Mouse (Mus musculus) lung, embryonic 15.5 days (tissue): ENCODE data around the gene Ces4a. TPM values are rescaled to one million over a fixed set of nuclear protein-coding genes. Genes with fewer than 3 reads are reported as not detected.
"Not testable (repeated sequence)": the region's sequence is repeated elsewhere in the genome, so short reads cannot be mapped to it uniquely, and the experiment has no call there.

ENCODE experiments used
- ATAC-seq: fragments of 200-750 bp; cut with Nextera tagmentation; 2 replicates; pipeline ENCODE4 v1.8.0; 2017; ENCODE audit warnings: moderate number of reproducible peaks, borderline replicate concordance; ENCODE audit not compliant: low FRiP score, low TSS enrichment; ENCODE audit errors: extremely low read depth
- H3K27ac ChIP-seq: fragments of 300-500 bp; sonication (generic); 2 replicates; pipeline ENCODE4 v1.5.1; 2015; ENCODE audit warnings: moderate library complexity, mild to moderate bottlenecking, inconsistent platforms
- H3K27me3 ChIP-seq: fragments of 300-500 bp; sonication (generic); 2 replicates; pipeline ENCODE4 v1.6.1; 2015; ENCODE audit warnings: inconsistent platforms
- H3K36me3 ChIP-seq: fragments of 300-500 bp; sonication (generic); 2 replicates; pipeline ENCODE4 v1.6.1; 2015; ENCODE audit warnings: inconsistent platforms
- H3K4me1 ChIP-seq: fragments of 300-500 bp; sonication (generic); 2 replicates; pipeline ENCODE4 v1.6.1; 2015; ENCODE audit warnings: inconsistent platforms
- H3K4me2 ChIP-seq: fragments of 300-500 bp; sonication (generic); 2 replicates; pipeline ENCODE4 v1.6.1; 2015; ENCODE audit warnings: inconsistent platforms, mild to moderate bottlenecking, moderate library complexity
- H3K4me3 ChIP-seq: fragments of 300-500 bp; sonication (generic); 2 replicates; pipeline ENCODE4 v1.5.1; 2015; ENCODE audit warnings: mild to moderate bottlenecking, inconsistent platforms
- H3K9ac ChIP-seq: fragments of 300-500 bp; sonication (generic); 2 replicates; pipeline ENCODE4 v1.6.1; 2015; ENCODE audit warnings: inconsistent platforms
- H3K9me3 ChIP-seq: fragments of 300-500 bp; sonication (generic); 2 replicates; pipeline ENCODE4 v1.6.1; 2016; ENCODE audit warnings: inconsistent platforms
- WGBS: fragments of 180-500 bp; shearing (Covaris S2); methylation state at CpG from one replicate; pipeline ENCODE4 v1.1.7; 2015; 5-methylcytosine and 5-hydroxymethylcytosine counted together
- polyA plus RNA-seq: library from polyadenylated mRNA; unstranded; fragments of >200 nt; fragmentation: Nextera tagmentation; extraction: Ambion mirVana; gene quantifications from 2 replicates; pipeline ENCODE4 v1.2.1, GENCODE M21; 2015

Ces4a gene
- polyA plus RNA-seq, 1 experiment from 2014 or later: not detected

DNA sequence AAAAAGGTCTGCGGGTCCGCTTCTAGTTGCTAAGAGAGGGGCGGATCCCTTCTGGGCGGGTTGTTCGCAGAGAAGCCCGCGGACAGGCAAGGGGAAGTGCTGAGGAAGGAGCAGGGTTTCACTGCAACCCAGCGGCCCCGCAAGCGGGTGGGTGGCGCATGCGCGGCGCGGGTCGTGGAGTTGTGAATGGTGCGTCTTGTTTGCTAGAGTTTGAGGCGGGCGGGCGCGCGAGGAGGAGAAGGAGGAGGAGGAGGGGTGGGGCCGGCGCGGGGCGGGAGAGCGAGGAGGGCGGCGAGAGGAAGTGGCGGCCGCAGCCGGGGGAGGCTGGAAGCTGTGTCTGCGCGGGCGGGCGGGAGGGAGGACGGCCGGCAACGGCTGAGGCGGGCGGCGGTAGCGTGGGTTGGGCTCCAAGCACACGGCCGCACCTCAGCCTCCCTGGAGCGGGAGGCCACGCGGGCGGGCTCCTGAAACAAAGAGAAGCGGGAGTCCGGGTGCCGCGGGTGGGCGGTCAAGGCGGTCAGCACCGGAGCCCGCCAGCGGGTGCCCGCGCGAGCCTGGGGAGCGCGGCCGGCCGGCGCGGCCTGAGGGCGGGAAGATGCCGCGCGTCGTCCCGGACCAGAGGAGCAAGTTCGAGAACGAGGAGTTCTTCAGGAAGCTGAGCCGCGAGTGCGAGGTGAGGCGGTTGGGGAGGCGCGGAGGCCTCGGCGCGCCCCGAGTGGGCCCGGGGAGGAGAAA is 38.9 kb downstream of the Ces4a start, which contains the start of gene Cbfb:
Gene Cbfb, plus strand, starts transcription at position 294 of the 735 bp plus-strand sequence.
- Histone ChIP-seq H3K4me1 (peaks cover 23% of the 10 kb centered on the region), H3K9me3 (no peaks in the 10 kb centered on the region), H3K4me3 (peak within 1 kb of the TSS; percentile 83), H3K27me3 (no peaks in the 10 kb centered on the region), H3K4me2 (peak within 1 kb of the TSS; percentile 63), H3K27ac (peak within 1 kb of the TSS; percentile 99), H3K9ac (peak within 1 kb of the TSS; percentile 95), H3K36me3 (0 out of 2 replicates have a peak, but pooled peaks cover 4% of the 10 kb centered on the region)
- WGBS: 0% methylated on average over 80 of the region's 86 CpGs
- ATAC-seq: peak; percentile 94

DNA sequence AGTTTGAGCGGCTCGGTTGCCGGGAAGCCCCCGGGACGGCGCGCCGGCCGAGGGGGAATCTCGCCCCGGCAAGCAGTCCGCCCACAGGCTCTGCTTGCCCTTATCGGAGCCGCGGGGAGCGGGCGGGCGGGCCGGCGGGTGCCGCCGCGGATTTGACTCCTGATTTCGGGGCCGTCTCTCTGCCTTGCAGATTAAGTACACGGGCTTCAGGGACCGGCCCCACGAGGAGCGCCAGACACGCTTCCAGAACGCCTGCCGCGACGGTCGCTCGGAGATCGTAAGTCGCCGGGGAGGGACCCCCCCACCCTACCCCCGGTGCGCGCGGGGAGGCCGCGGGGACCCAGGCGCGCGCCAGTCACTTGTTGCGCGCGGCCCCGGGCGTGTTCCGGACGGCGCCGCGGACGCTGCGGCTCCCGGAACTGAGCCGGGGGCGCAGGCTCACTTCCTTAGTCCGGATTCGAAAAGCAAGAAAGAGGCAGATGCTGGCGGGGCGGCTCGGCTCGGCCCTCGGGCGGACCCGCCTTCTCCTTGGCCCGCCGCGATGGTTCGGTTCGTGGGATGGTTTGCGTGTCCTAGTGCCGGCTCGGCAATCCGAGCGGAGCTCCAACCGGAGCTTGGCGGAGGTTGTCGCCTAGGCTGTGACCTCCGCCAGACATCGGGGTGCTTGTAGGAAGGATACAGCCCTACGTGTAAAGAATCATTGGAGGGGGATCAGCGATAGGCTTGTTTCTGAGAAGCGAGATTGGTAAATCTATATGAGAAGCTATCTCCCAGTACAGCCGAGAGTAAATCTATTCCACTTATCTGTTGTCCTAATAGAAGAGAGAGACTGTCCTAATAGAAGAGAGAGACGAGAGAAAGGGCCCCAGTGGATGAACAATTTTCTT is 39.8 kb downstream of the Ces4a start:
- Histone ChIP-seq H3K36me3 (peaks cover 9% of the 10 kb centered on the region; the same call in 1 of the 2 replicates), H3K9ac (peak overlapping the region; percentile 95), H3K27ac (peak overlapping the region; percentile 99), H3K4me2 (peak overlapping the region; percentile 63), H3K4me3 (peak overlapping the region; percentile 83), H3K9me3 (no peaks in the 10 kb centered on the region), H3K4me1 (peaks cover 23% of the 10 kb centered on the region), H3K27me3 (no peaks in the 10 kb centered on the region)
- under 1% methylated on average over 92 of the region's 92 CpGs for WGBS
- peak; percentile 23; the same call in 1 of the 2 replicates for ATAC-seq

DNA sequence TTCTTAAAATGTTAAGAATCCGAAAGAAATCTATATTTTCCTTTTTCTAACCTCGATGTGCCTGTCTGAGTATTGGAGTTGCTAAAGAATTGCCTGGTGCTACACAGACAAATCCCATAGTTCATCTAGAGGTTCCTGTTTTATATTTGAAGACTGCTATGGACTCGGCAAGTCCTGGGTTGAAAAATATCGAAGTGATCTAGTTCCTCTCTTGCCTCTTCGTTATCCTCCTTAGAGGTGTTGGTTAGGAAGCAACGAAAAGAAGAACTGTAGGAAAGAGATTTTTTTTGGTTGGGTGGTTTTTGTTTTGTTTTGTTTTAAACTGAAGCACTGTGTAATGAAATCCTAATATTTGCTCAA is 40.4 kb downstream of the Ces4a start:
- H3K9me3 ChIP-seq: no peaks in the 10 kb centered on the region
- peak overlapping the region; percentile 99; the same call in 1 of the 2 replicates for H3K27ac ChIP-seq
- H3K4me2 ChIP-seq: peak overlapping the region; percentile 63
- H3K36me3 ChIP-seq: peaks cover 15% of the 10 kb centered on the region
- H3K4me3 ChIP-seq: peak overlapping the region; percentile 83
- H3K4me1 ChIP-seq: peaks cover 23% of the 10 kb centered on the region
- no peaks in the 10 kb centered on the region for H3K27me3 ChIP-seq
- 14% methylated on average over 6 of the region's 6 CpGs for WGBS
- no peak for ATAC-seq
- peak overlapping the region; percentile 95 for H3K9ac ChIP-seq

DNA sequence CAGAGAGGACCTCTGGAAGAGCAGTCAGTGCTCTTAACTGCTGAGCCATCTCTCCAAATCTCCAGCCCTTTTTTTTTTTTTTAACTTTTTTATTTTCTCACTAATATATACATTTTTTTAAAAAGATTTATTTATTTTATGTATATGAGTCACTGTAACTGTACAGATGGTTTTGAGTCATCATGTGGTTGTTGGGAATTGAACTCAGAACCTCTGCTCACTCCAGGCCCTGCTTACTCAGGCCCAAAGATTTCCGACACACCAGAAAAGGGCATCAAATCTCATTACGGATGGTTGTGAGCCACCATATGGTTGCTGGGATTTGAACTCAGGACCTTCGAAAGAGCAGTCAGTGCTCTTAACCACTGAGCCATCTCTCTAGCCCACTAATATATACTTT is 43.7 kb downstream of the Ces4a start:
- 95% methylated on average over 3 of the region's 3 CpGs for WGBS
- H3K4me3 ChIP-seq, H3K27me3 ChIP-seq, H3K9ac ChIP-seq, H3K9me3 ChIP-seq, H3K4me2 ChIP-seq, H3K27ac ChIP-seq, ATAC-seq: not testable (repeated sequence)
- peaks cover 21% of the 10 kb centered on the region for H3K36me3 ChIP-seq
- H3K4me1 ChIP-seq: peaks cover 15% of the 10 kb centered on the region

DNA sequence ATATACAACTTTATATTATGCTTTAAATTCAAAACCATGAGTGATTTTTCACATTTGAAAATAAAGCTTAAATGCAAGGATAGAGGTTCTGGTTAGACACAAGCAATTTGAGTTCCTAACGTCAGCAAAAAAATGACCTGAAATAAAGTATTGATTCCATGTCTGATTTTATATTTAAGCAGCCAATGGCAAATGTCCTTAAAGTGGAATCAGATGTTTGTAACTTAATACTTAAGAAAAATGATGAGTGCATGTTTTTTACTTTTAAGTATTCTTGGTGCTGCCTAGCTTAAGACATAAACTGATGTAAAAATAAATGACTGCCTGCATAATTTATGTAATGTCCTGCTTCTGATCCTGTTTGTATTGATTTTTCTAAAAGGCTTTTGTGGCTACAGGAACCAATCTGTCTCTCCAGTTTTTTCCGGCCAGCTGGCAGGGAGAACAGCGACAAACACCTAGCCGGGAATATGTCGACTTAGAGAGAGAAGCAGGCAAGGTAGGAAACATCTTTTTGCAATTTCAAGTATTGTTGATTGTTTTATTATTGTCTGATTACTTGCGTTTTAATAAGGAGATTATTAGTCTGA is 46.7 kb downstream of the Ces4a start:
- H3K4me2 ChIP-seq: no peak overlapping the region
- no peaks in the 10 kb centered on the region for H3K27me3 ChIP-seq
- 83% methylated on average over 6 of the region's 6 CpGs for WGBS
- no peak overlapping the region for H3K27ac ChIP-seq
- H3K9me3 ChIP-seq: no peaks in the 10 kb centered on the region
- peaks cover 5% of the 10 kb centered on the region for H3K4me1 ChIP-seq
- no peak overlapping the region for H3K4me3 ChIP-seq
- ATAC-seq: no peak
- no peak overlapping the region for H3K9ac ChIP-seq
- H3K36me3 ChIP-seq: peaks cover 31% of the 10 kb centered on the region

DNA sequence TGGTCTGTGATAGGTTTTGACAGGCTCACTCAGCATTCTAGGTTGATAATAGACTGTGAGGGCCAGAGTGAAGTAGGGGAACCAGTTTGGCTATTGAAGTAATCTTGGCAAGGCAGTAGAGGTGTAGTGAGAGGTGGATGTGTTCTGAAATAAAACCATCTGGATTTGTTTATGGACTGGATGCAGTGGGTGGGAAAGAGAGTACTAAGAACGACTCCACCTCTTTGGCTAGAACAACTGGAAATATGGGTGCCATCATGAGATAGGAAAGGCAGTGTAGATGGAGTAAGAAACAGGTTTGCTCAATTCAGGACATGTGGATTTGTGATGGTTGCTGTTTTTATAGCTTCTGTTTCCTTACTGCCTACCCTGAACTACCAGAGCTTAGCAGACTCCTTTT is 50.6 kb downstream of the Ces4a start:
- no peak for ATAC-seq
- Histone ChIP-seq H3K4me1 (no peaks in the 10 kb centered on the region), H3K4me3 (no peak overlapping the region), H3K9ac (no peak overlapping the region), H3K9me3 (no peaks in the 10 kb centered on the region), H3K36me3 (peaks cover 23% of the 10 kb centered on the region), H3K27ac (no peak overlapping the region), H3K27me3 (no peaks in the 10 kb centered on the region), H3K4me2 (no peak overlapping the region)
- 59% methylated on average over 1 of the region's 1 CpGs for WGBS

DNA sequence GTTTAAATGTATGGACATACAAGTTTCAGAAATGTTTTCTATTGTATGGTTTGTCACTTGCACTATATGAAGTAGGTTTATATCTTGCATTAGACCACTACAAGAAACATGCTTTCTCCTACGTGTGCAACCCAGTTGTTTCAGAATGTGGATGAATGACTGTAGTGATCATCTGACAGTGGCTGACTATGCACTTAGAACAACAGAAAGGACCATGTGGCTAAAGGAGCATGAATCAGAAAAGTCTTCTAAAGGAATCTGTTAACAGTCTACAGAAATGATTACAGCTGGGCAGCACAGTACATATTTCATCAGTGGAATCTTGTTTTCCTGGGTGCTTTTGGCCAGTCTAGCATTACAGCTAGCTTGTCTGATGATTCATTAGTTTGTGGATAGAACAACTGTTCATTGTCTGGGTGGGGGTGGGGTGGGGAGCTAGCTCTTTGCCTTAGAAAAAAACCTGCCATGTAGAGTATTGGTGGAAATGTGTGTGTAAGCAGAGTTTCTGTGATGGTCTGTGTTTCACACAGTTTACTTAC is 54.9 kb downstream of the Ces4a start:
- no peak overlapping the region for H3K4me2 ChIP-seq
- ATAC-seq: no peak
- no peaks in the 10 kb centered on the region for H3K4me1 ChIP-seq
- no peak overlapping the region for H3K4me3 ChIP-seq
- H3K27ac ChIP-seq: no peak overlapping the region
- no peaks in the 10 kb centered on the region for H3K27me3 ChIP-seq
- H3K9ac ChIP-seq: no peak overlapping the region
- WGBS: 38% methylated on average over 1 of the region's 1 CpGs
- H3K9me3 ChIP-seq: no peaks in the 10 kb centered on the region
- H3K36me3 ChIP-seq: peaks cover 15% of the 10 kb centered on the region

DNA sequence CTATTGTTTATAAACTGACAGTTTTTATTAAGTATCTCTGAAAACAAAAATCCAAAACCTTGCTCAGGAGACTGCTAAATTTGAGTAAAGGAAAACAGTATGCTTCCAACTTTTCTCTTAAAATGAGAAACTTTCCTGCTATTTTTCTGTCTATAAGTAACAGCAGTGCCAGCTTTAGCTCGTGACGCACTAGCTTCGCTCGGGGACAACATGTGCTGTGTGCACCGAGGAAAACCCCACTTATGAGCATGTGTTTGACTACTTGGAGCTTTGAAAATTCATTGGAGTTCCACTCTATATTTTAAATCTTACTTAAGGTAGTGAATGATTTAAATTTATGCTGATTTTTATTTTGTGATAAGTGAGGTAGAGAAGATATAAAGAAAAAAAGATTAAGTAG is 60.6 kb downstream of the Ces4a start:
- peaks cover 36% of the 10 kb centered on the region for H3K36me3 ChIP-seq
- no peaks in the 10 kb centered on the region for H3K9me3 ChIP-seq
- 94% methylated on average over 5 of the region's 5 CpGs for WGBS
- no peak overlapping the region for H3K4me2 ChIP-seq
- H3K9ac ChIP-seq: no peak overlapping the region
- H3K27me3 ChIP-seq: no peaks in the 10 kb centered on the region
- H3K27ac ChIP-seq: no peak overlapping the region
- no peak for ATAC-seq
- no peaks in the 10 kb centered on the region for H3K4me1 ChIP-seq
- H3K4me3 ChIP-seq: no peak overlapping the region

Other genes with a start within 250 kb of the Ces4a start
- gene Ces2e, start 205.5 kb upstream of the Ces4a start, polyA plus RNA-seq: 0.15 TPM in 1 of 2 replicates, not detected in the other
- not detected in 2 replicates for gene Ces2f, start 184.4 kb upstream of the Ces4a start, polyA plus RNA-seq
- 0.94 and 1.7 TPM in 2 replicates for gene Ces2g, start 170.1 kb upstream of the Ces4a start, polyA plus RNA-seq
- gene Ces2h, start 130.9 kb upstream of the Ces4a start, polyA plus RNA-seq: not detected in 2 replicates
- gene Ces3a, start 83.2 kb upstream of the Ces4a start, polyA plus RNA-seq: not detected in 2 replicates
- not detected in 2 replicates for gene Ces3b, start 48.0 kb upstream of the Ces4a start, polyA plus RNA-seq
- 62.9 and 63.3 TPM in 2 replicates for gene Cbfb, start 38.9 kb downstream of the Ces4a start, polyA plus RNA-seq
- 38.2 and 38.8 TPM in 2 replicates for gene D230025D16Rik, start 93.3 kb downstream of the Ces4a start, polyA plus RNA-seq
- 23.4 and 26.0 TPM in 2 replicates for gene B3gnt9, start 123.4 kb downstream of the Ces4a start, polyA plus RNA-seq
- gene Tradd, start 132.8 kb downstream of the Ces4a start, polyA plus RNA-seq: 29.8 and 33.6 TPM in 2 replicates
- 4.8 and 4.9 TPM in 2 replicates for gene Fbxl8, start 132.8 kb downstream of the Ces4a start, polyA plus RNA-seq
- gene Hsf4, start 138.0 kb downstream of the Ces4a start, polyA plus RNA-seq: 0.61 and 0.69 TPM in 2 replicates
- gene Nol3, start 144.3 kb downstream of the Ces4a start, polyA plus RNA-seq: 1.5 and 1.7 TPM in 2 replicates
- 9.7 and 10.0 TPM in 2 replicates for gene 4931428F04Rik, start 158.1 kb downstream of the Ces4a start, polyA plus RNA-seq
- 30.3 and 32.9 TPM in 2 replicates for gene Exoc3l, start 164.3 kb downstream of the Ces4a start, polyA plus RNA-seq
- 76.4 and 77.3 TPM in 2 replicates for gene E2f4, start 165.9 kb downstream of the Ces4a start, polyA plus RNA-seq
- gene Elmo3, start 173.8 kb downstream of the Ces4a start, polyA plus RNA-seq: 10.1 and 12.1 TPM in 2 replicates
- gene Lrrc29, start 194.5 kb downstream of the Ces4a start, polyA plus RNA-seq: 1.6 and 2.8 TPM in 2 replicates
- 110 and 116 TPM in 2 replicates for gene Tmem208, start 194.6 kb downstream of the Ces4a start, polyA plus RNA-seq
- gene Fhod1, start 216.2 kb downstream of the Ces4a start, polyA plus RNA-seq: 10.6 and 11.9 TPM in 2 replicates
- gene Slc9a5, start 217.0 kb downstream of the Ces4a start, polyA plus RNA-seq: 6.4 and 7.2 TPM in 2 replicates
- gene Plekhg4, start 241.5 kb downstream of the Ces4a start, polyA plus RNA-seq: 1.1 and 1.5 TPM in 2 replicates